Mouse (Mus musculus): ENCODE results near the gene Ruvbl2. TPM values are rescaled to one million over a fixed set of nuclear protein-coding genes. Genes with fewer than 3 reads are reported as not detected.
A peak's percentile ranks its signal among the peaks of the same experiment; 100 is the strongest.
"Not testable (repeated sequence)": the region's sequence is repeated elsewhere in the genome, so short reads cannot be mapped to it uniquely, and the experiment has no call there.

Ruvbl2 gene
- total RNA-seq, 1 experiment = 228 TPM

- DNase-seq (ENCODE audit: low read depth, low spot score) = peak; percentile 72
- TF ChIP-seq CHD2 (IDR thresholded peaks at IDR 0.05; ENCODE audit: low read depth, low read length) (no peak), MAFK (IDR thresholded peaks at IDR 0.05; ENCODE audit: insufficient read depth, low read depth, low read length) (no peak), ZC3H11A (IDR thresholded peaks at IDR 0.05; ENCODE audit: borderline replicate concordance, low read depth, low read length) (no peak), HCFC1 (IDR thresholded peaks at IDR 0.05; ENCODE audit: borderline replicate concordance, insufficient read depth, low read length) (no peak), ZNF384 (IDR thresholded peaks at IDR 0.05; ENCODE audit: low read depth, low read length) (no peak)
- Histone ChIP-seq H3K36me3 (ENCODE audit: control insufficient read depth, insufficient read depth, low read length, poor library complexity, severe bottlenecking) (no peaks in the 10 kb centered on the region), H3K4me1 (ENCODE audit: control insufficient read depth in 2 of 2, insufficient read depth in 2 of 2, low read length in 2 of 2, poor library complexity in 1 of 2) (peaks cover 7 to 14% of the 10 kb centered on the region in 2 experiments; a peak in 2 of 4 replicates), H3K4me3 (ENCODE audit: insufficient read depth in 1 of 2, low read depth in 1 of 2, low read length in 2 of 2, poor library complexity in 1 of 2, severe bottlenecking in 1 of 2) (no peak overlapping the region), H3K9ac (ENCODE audit: insufficient read depth, low read depth, low read length, poor library complexity, severe bottlenecking) (no peak overlapping the region), H3K27ac (ENCODE audit: insufficient read depth, low read depth, low read length, poor library complexity, severe bottlenecking) (no peak overlapping the region), H3K9me3 (ENCODE audit: control insufficient read depth, insufficient read depth, low read depth, low read length) (no peaks in the 10 kb centered on the region)
- in situ Hi-C loops (cut with MboI; ENCODE audit: low sequenced_read_pairs in 2 of 2, unreplicated experiment in 2 of 2) = no loop called here
These were observed 34.2 kb downstream of the Ruvbl2 start for GRCm38 (mm10) chr7:45403532-45404261.

DNA sequence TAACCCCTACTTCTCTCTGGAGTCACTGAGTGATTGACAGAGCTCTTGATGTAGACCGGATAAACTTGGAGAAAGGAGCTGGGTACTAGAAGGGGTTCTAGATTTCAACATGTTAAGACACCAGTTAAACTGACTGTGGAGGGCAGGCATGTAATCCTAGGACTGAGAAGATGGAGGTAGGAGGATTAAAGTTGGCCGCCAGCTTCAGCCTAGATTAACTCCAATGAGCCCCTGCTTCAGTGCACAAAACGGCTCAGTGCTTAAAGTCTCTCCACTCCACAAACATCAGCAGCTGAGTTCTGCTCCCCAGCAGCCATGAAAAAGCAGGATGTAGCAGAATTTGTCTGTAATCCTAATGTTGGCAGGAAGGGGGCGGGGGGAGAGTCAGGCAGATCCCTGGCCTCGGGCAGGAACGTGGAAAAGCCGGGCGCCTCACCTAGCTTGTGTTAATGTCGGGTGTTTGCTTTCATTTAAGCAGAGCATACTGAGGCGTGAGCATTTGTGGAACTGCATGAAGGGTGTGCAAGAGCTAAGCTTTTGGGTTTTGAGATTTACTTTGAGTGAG, 36.3 kb downstream of the Ruvbl2 start:
- H3K27ac ChIP-seq (ENCODE audit: insufficient read depth, low read depth, low read length, poor library complexity, severe bottlenecking) = no peak overlapping the region
- no peaks in the 10 kb centered on the region for H3K9me3 ChIP-seq (ENCODE audit: control insufficient read depth, insufficient read depth, low read depth, low read length)
- in situ Hi-C loops (cut with MboI; ENCODE audit: low sequenced_read_pairs in 2 of 2, unreplicated experiment in 2 of 2) = no loop called here
- peaks cover 9 to 11% of the 10 kb centered on the region in 2 experiments; a peak in 1 of 4 replicates for H3K4me1 ChIP-seq (ENCODE audit: control insufficient read depth in 2 of 2, insufficient read depth in 2 of 2, low read length in 2 of 2, poor library complexity in 1 of 2)
- H3K36me3 ChIP-seq (ENCODE audit: control insufficient read depth, insufficient read depth, low read length, poor library complexity, severe bottlenecking) = no peaks in the 10 kb centered on the region
- DNase-seq (ENCODE audit: low read depth, low spot score) = no peak
- H3K9ac ChIP-seq (ENCODE audit: insufficient read depth, low read depth, low read length, poor library complexity, severe bottlenecking) = peak overlapping the region; percentile 8; the same call in 1 of the 2 replicates
- no peak for TF ChIP-seq ZNF384 (IDR thresholded peaks at IDR 0.05; ENCODE audit: low read depth, low read length)
- no peak for TF ChIP-seq CHD2 (IDR thresholded peaks at IDR 0.05; ENCODE audit: low read depth, low read length)
- no peak for TF ChIP-seq MAFK (IDR thresholded peaks at IDR 0.05; ENCODE audit: insufficient read depth, low read depth, low read length)
- no peak for TF ChIP-seq ZC3H11A (IDR thresholded peaks at IDR 0.05; ENCODE audit: borderline replicate concordance, low read depth, low read length)
- no peak for TF ChIP-seq HCFC1 (IDR thresholded peaks at IDR 0.05; ENCODE audit: borderline replicate concordance, insufficient read depth, low read length)
- no peak overlapping the region for H3K4me3 ChIP-seq (ENCODE audit: insufficient read depth in 1 of 2, low read depth in 1 of 2, low read length in 2 of 2, poor library complexity in 1 of 2, severe bottlenecking in 1 of 2)

DNA sequence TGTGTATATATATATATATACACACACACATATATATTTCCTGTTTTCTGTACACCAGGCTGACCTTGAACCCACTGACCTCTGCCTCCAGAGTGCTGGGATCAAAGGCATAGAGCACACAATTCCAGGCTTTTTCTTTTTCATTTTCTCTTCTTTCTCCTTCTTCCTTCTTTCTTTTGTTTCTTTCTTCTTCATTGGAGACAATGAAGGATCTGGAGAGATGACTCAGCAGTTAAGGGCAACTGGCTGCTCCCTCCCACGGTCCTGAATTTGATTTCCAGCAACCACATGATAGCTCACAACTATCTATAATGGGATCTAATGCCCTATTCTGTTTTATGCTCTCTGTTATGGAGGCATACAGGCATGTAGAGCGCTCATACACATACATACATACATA, 41.1 kb downstream of the Ruvbl2 start:
- TF ChIP-seq MAFK (IDR thresholded peaks at IDR 0.05; ENCODE audit: insufficient read depth, low read depth, low read length) (peak; percentile 67), CHD2 (IDR thresholded peaks at IDR 0.05; ENCODE audit: low read depth, low read length) (no peak)
- no peaks in the 10 kb centered on the region for H3K9me3 ChIP-seq (ENCODE audit: control insufficient read depth, insufficient read depth, low read depth, low read length)
- H3K9ac ChIP-seq (ENCODE audit: insufficient read depth, low read depth, low read length, poor library complexity, severe bottlenecking) = peak overlapping the region; percentile 48; the same call in 1 of the 2 replicates
- no peak overlapping the region; the same call in 1 of the 2 replicates for H3K27ac ChIP-seq (ENCODE audit: insufficient read depth, low read depth, low read length, poor library complexity, severe bottlenecking)
- H3K4me1 ChIP-seq (ENCODE audit: control insufficient read depth in 2 of 2, insufficient read depth in 2 of 2, low read length in 2 of 2, poor library complexity in 1 of 2) = peaks cover 4 to 9% of the 10 kb centered on the region in 2 experiments; a peak in 1 of 4 replicates
- H3K36me3 ChIP-seq (ENCODE audit: control insufficient read depth, insufficient read depth, low read length, poor library complexity, severe bottlenecking) = peaks cover 12% of the 10 kb centered on the region
- no peak for DNase-seq (ENCODE audit: low read depth, low spot score)
- H3K4me3 ChIP-seq (ENCODE audit: insufficient read depth in 1 of 2, low read depth in 1 of 2, low read length in 2 of 2, poor library complexity in 1 of 2, severe bottlenecking in 1 of 2) = no peak overlapping the region
- in situ Hi-C loops (cut with MboI; ENCODE audit: low sequenced_read_pairs in 2 of 2, unreplicated experiment in 2 of 2) = no loop called here

- peak overlapping the region; percentile 73; the same call in 1 of the 2 replicates for H3K9ac ChIP-seq (ENCODE audit: insufficient read depth, low read depth, low read length, poor library complexity, severe bottlenecking)
- peaks cover 15% of the 10 kb centered on the region for H3K36me3 ChIP-seq (ENCODE audit: control insufficient read depth, insufficient read depth, low read length, poor library complexity, severe bottlenecking)
- H3K9me3 ChIP-seq (ENCODE audit: control insufficient read depth, insufficient read depth, low read depth, low read length); DNase-seq (ENCODE audit: low read depth, low spot score); in situ Hi-C loops (cut with MboI; ENCODE audit: low sequenced_read_pairs in 2 of 2, unreplicated experiment in 2 of 2); H3K4me1 ChIP-seq (ENCODE audit: control insufficient read depth in 2 of 2, insufficient read depth in 2 of 2, low read length in 2 of 2, poor library complexity in 1 of 2): not testable (repeated sequence)
- peak overlapping the region; percentile 58 to 60 for H3K4me3 ChIP-seq (ENCODE audit: insufficient read depth in 1 of 2, low read depth in 1 of 2, low read length in 2 of 2, poor library complexity in 1 of 2, severe bottlenecking in 1 of 2)
- H3K27ac ChIP-seq (ENCODE audit: insufficient read depth, low read depth, low read length, poor library complexity, severe bottlenecking) = peak overlapping the region; percentile 77; the same call in 1 of the 2 replicates
These were observed 41.5 kb downstream of the Ruvbl2 start for GRCm38 (mm10) chr7:45396337-45396775.
